Mouse (Mus musculus): ENCODE measurements around the gene Akr1c14. TPM values are rescaled to one million over a fixed set of nuclear protein-coding genes. Genes with fewer than 3 reads are reported as not detected.

The Akr1c14 gene
- polyA plus RNA-seq, 1 experiment from 2014 or later = 0.68 TPM

DNA sequence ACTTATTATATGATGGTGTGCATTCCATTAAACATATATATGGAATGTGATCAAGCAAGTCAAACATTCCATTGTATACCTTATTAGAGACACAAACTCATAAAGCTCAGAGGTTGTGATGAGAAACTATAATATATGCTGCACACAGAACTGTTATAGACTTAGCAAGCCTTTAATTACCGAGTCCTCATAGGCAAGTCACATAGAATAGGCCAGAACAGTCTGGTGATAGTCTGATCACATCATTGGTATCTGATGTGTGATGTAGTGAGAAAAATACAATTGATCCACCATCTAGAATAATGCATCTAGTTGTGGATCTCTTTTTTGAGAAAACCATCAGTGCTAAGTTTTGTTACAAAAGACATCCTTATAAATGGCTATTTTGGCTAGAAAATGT, 82.5 kb downstream of the Akr1c14 start:
- no peak for ATAC-seq (ENCODE audit: low FRiP score, low read depth)
- no peaks in the 10 kb centered on the region for H3K36me3 ChIP-seq
- H3K4me2 ChIP-seq (replicated peaks) = no peak overlapping the region
- H3K9me3 ChIP-seq = no peaks in the 10 kb centered on the region
- no peaks in the 10 kb centered on the region for H3K27me3 ChIP-seq (replicated peaks)
- no peak overlapping the region for H3K4me3 ChIP-seq
- H3K4me1 ChIP-seq = no peaks in the 10 kb centered on the region
- WGBS = 82% methylated on average over 1 of the region's 1 CpGs
- H3K27ac ChIP-seq = no peak overlapping the region
- H3K9ac ChIP-seq = no peak overlapping the region

DNA sequence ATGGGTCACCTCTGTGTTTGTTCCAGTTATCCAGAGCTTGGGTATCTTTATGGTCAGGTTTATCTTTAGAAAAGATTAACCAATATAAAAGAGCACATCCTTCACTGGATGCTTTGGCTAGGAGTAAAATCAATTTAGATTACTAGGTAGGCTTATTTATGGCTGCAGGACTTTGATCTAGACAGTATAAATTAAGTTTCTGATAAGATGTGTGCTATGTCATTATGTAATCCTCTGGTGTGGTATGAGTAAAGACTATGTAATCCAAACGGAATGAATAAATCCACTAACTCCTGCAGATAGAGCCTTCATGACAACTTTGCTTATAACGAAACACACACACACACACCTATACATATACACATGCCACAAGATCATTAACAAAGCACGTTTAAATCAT, 82.9 kb downstream of the Akr1c14 start:
- Histone ChIP-seq H3K27me3 (replicated peaks) (no peaks in the 10 kb centered on the region), H3K36me3 (no peaks in the 10 kb centered on the region), H3K4me2 (replicated peaks) (no peak overlapping the region), H3K9me3 (no peaks in the 10 kb centered on the region), H3K9ac (no peak overlapping the region), H3K4me3 (no peak overlapping the region), H3K4me1 (no peaks in the 10 kb centered on the region), H3K27ac (no peak overlapping the region)
- ATAC-seq (ENCODE audit: low FRiP score, low read depth) = no peak
- 72% methylated on average over 3 of the region's 3 CpGs for WGBS

- H3K4me1 ChIP-seq = no peaks in the 10 kb centered on the region
- no peaks in the 10 kb centered on the region for H3K36me3 ChIP-seq
- 37% methylated on average over 2 of the region's 2 CpGs for WGBS
- H3K27me3 ChIP-seq (replicated peaks) = no peaks in the 10 kb centered on the region
- ATAC-seq (ENCODE audit: low FRiP score, low read depth) = no peak
- no peaks in the 10 kb centered on the region for H3K9me3 ChIP-seq
- H3K27ac ChIP-seq = no peak overlapping the region
- H3K4me2 ChIP-seq (replicated peaks) = no peak overlapping the region
- no peak overlapping the region for H3K9ac ChIP-seq
- no peak overlapping the region for H3K4me3 ChIP-seq
These were observed 84.3 kb downstream of the Akr1c14 start for GRCm38 (mm10) chr13:4133070-4133469.

Other genes with a start within 250 kb of the Akr1c14 start
- gene Calml3, start 244.7 kb upstream of the Akr1c14 start, polyA plus RNA-seq (2016; fragmentation: Nextera tagmentation; extraction: Ambion mirVana) = 0.18 TPM in 1 of 2 replicates, not detected in the other
- not detected in 2 replicates for gene Calm4, start 211.3 kb upstream of the Akr1c14 start, polyA plus RNA-seq (2016; fragmentation: Nextera tagmentation; extraction: Ambion mirVana)
- gene Calm5, start 194.8 kb upstream of the Akr1c14 start, polyA plus RNA-seq (2016; fragmentation: Nextera tagmentation; extraction: Ambion mirVana) = not detected in 2 replicates
- 37.6 and 38.4 TPM in 2 replicates for gene Net1, start 130.8 kb upstream of the Akr1c14 start, polyA plus RNA-seq (2016; fragmentation: Nextera tagmentation; extraction: Ambion mirVana)
- not detected in 2 replicates for gene Tubal3, start 130.7 kb upstream of the Akr1c14 start, polyA plus RNA-seq (2016; fragmentation: Nextera tagmentation; extraction: Ambion mirVana)
- not detected in 2 replicates for gene Ucn3, start 103.7 kb upstream of the Akr1c14 start, polyA plus RNA-seq (2016; fragmentation: Nextera tagmentation; extraction: Ambion mirVana)
- not detected in 2 replicates for gene Akr1c18, start 101.6 kb downstream of the Akr1c14 start, polyA plus RNA-seq (2016; fragmentation: Nextera tagmentation; extraction: Ambion mirVana)
- 2.8 TPM in 2 replicates for gene Akr1c13, start 142.1 kb downstream of the Akr1c14 start, polyA plus RNA-seq (2016; fragmentation: Nextera tagmentation; extraction: Ambion mirVana)
- 1.0 and 2.0 TPM in 2 replicates for gene Akr1c19, start 179.7 kb downstream of the Akr1c14 start, polyA plus RNA-seq (2016; fragmentation: Nextera tagmentation; extraction: Ambion mirVana)
- 0.33 TPM in 1 of 2 replicates, not detected in the other for gene Akr1c12, start 230.4 kb downstream of the Akr1c14 start, polyA plus RNA-seq (2016; fragmentation: Nextera tagmentation; extraction: Ambion mirVana)